Mouse (Mus musculus) CD4-positive naive resting alpha-beta T cell, adult 76 days (primary cell): ENCODE data around the gene Grrp1. TPM values are rescaled to one million over a fixed set of nuclear protein-coding genes. Genes with fewer than 3 reads are reported as not detected.

Experiments used
- total RNA-seq: library from RNA; stranded (reverse); gene quantifications from one replicate; pipeline ENCODE4 v1.2.4, GENCODE M21; 2023

Grrp1 gene
- not detected for total RNA-seq

GRCm38 (mm10) chr4:134253722-134254324 lies at the start of gene Grrp1:
Gene Grrp1 (minus strand): TSS chr4:134254106.

GRCm38 (mm10) chr4:134287575-134288025 lies 33.7 kb upstream of the Grrp1 start, which contains the start of gene Pdik1l:
Gene Pdik1l (minus strand): TSS chr4:134287895.

GRCm38 (mm10) chr4:134246719-134247258 lies 7.1 kb downstream of the Grrp1 start, which contains the start of gene Gm30191:
Gene Gm30191 (plus strand): TSS chr4:134246935.

GRCm38 (mm10) chr4:134245148-134245843 lies 8.6 kb downstream of the Grrp1 start, which contains the start of gene Zfp593:
Gene Zfp593 (minus strand): TSS chr4:134245592.

DNA sequence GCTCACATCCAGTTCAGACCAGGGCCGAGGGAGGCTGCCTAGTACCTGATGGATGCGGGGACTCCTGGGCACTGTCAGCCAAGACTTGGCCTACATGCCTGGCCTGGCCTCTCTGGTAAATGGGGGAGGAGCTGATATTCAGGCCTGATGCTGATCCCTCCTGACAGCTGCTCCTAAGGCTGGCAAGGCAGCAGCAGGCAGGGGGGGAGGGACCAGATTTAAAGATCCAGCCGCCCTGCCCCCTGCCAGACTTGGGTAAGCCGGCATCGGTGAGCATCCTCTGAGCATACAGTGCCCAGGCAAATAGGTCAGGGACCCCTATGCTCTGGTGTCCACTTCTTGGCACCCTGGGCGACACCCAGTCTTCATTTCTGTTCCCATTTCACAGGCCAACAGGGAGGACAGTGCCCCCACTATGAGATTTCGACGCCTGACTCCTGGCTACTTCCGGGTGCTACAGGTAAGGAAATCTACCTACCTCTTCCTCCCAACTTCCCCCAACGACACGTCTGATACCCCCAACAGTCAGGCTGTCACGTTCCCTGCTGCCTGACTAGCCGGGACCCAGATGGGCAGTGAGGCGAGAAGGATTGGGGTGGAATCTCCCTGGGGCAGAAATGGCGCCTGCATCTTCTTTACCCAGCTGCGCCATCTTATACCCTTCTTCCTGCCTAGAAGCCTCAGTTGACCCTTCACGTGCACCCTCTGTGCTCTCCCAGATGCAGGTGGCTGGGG lies 10.2 kb downstream of the Grrp1 start, which contains the start of gene E130218I03Rik:
Gene E130218I03Rik (plus strand): TSS at position 147 of the 735 bp plus-strand sequence.

DNA sequence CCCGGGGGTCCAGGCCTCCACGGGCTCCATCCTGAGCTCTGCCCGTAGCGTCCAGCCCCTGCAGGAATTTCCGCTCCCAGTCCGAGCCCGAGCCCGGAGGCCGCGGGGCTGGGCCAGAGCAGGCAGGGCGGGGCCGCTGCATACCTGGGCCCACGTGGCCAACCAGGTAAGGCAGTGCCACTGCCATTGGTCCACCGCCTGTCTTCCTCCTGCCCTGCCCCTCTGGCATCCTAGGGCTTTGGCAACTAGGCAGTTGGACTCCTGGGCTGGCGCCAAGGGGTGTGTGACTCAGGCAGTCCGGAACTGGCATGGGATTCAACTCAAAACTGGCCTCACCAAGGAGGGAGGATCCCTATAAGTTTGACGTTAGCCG lies 15.6 kb downstream of the Grrp1 start, which contains the start of gene Cnksr1:
Gene Cnksr1 (minus strand): TSS at position 121 of the 373 bp plus-strand sequence.

DNA sequence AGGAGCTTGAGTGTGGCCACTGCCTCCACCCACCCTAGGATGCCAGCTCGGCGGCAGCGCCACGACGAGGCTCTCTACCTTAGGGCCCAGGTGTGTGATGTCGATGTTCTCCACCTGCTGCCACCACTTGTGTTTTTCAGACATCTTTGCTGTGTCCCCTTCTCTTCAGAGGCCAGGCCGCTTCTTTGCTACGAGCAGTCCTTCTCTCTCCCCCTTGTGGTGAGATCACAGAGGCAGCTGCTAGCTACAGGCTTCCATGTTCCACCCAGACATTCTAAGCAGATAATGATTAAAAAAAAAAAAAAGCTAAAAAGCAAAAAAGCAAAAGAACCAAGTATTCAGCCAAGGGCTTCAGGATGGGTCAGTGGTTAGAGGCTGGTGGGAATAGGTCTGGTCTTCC lies 26.7 kb downstream of the Grrp1 start, which contains the start of gene Catsper4:
Gene Catsper4 (minus strand): TSS at position 190 of the 400 bp plus-strand sequence.

DNA sequence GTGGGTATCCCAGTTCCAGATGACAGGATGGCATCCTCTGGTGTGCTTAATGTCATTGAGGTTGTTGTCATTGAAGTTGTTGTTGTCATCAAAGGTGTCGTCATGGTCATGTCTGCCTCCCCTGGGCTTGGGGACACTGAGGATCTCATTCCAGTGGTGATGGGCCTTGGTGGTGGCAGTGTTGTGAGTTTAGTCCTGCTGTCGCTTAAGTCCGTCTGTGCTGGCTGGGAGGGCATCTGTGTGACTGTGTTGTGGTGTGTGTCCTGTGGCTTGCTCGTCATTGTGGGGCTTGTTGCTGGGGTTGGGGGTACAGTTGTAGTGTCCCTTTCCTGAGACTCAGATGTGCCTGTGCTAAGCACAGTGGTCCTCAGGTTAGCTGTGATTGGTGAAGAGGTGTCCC lies 51.0 kb downstream of the Grrp1 start, which contains the start of gene Gm7534:
Gene Gm7534 (minus strand): TSS at position 101 of the 400 bp plus-strand sequence.

Other genes with a start within 250 kb of the Grrp1 start
- gene Lin28a, start 235.3 kb downstream of the Grrp1 start, total RNA-seq = not detected
- gene Zfp683, start 200.3 kb downstream of the Grrp1 start, total RNA-seq = 1.2 TPM
- 16.4 TPM for gene Crybg2, start 193.3 kb downstream of the Grrp1 start, total RNA-seq
- gene Cd52, start 159.0 kb downstream of the Grrp1 start, total RNA-seq = 832 TPM
- 60.9 TPM for gene Ubxn11, start 151.5 kb downstream of the Grrp1 start, total RNA-seq
- gene Sh3bgrl3, start 125.3 kb downstream of the Grrp1 start, total RNA-seq = 417 TPM
- gene Cep85, start 67.0 kb downstream of the Grrp1 start, total RNA-seq = 29.9 TPM
- gene Gm7534, start 51.1 kb downstream of the Grrp1 start, total RNA-seq = not detected
- not detected for gene Catsper4, start 26.7 kb downstream of the Grrp1 start, total RNA-seq
- gene Cnksr1, start 15.7 kb downstream of the Grrp1 start, total RNA-seq = 0.50 TPM
- gene E130218I03Rik, start 10.4 kb downstream of the Grrp1 start, total RNA-seq = not detected
- 19.8 TPM for gene Zfp593, start 8.5 kb downstream of the Grrp1 start, total RNA-seq
- not detected for gene Gm30191, start 7.2 kb downstream of the Grrp1 start, total RNA-seq
- 13.3 TPM for gene Pdik1l, start 33.8 kb upstream of the Grrp1 start, total RNA-seq
- gene Trim63, start 61.0 kb upstream of the Grrp1 start, total RNA-seq = not detected
- gene Slc30a2, start 89.1 kb upstream of the Grrp1 start, total RNA-seq = not detected
- 0.73 TPM for gene Extl1, start 129.7 kb upstream of the Grrp1 start, total RNA-seq
- 1.9 TPM for gene Pafah2, start 142.2 kb upstream of the Grrp1 start, total RNA-seq
- gene Stmn1, start 214.2 kb upstream of the Grrp1 start, total RNA-seq = 44.4 TPM
- 20.9 TPM for gene Paqr7, start 242.6 kb upstream of the Grrp1 start, total RNA-seq